Mouse (Mus musculus) liver, adult 2 months (tissue): Measurements from ENCODE around the gene Dhx37.

Experiments used
- CTCF ChIP-seq: fragments of 200-500 bp; IDR thresholded peaks from 2 replicates; pipeline ENCODE4 v1.5.1; 2011; ENCODE audit warnings: low read depth, low read length, control low read depth
- POLR2A ChIP-seq: fragments of 200-500 bp; IDR thresholded peaks from 2 replicates; pipeline ENCODE4 v1.6.1; 2011; ENCODE audit warnings: low read length, control low read depth; ENCODE audit not compliant: insufficient read depth; ENCODE audit errors: extremely low read depth

GRCm38 (mm10) chr5:125425698-125426276, 8.1 kb downstream of the Dhx37 start:
- TF ChIP-seq CTCF: no peak
- TF ChIP-seq POLR2A: no peak
